Mouse (Mus musculus): ENCODE measurements at regions not wholly inside any gene's neighbourhood (a gene's known extent, or its start where the extent isn't known, plus 50 kb on each side); places are given as distances from the start of the nearest gene placed in this dataset.

DNA sequence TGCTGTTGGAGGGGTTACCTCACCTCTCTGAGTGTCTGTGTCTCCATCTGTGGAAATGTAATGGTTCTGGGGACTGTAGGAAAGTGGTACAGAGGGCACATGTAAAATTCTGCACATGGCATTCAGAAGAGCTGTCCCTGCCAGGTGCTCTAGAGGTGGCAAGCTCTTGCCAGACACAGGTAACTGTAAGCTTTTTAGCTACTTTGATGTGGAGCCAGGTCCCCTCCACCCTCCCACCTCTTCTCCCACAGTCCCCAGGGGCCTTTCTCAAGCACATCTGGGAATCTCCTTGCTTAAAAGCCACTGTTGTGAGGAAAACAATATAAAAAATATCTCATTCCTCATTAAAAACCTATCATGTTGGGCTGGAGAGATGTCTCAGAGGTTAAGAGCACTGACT, 63.4 kb upstream of the Lipc start:
- no peak for TF ChIP-seq EP300 (IDR thresholded peaks at IDR 0.05)
- TF ChIP-seq CTCF (IDR thresholded peaks at IDR 0.05): no peak

All from lung, postnatal 0 days (tissue).